Mouse (Mus musculus) gastrocnemius, postnatal 14 days (tissue): ENCODE data around the gene Llgl2. TPM values are rescaled to one million over a fixed set of nuclear protein-coding genes. Genes with fewer than 3 reads are reported as not detected.

Source experiments
- DNase-seq: peaks from one replicate; pipeline ENCODE4 v3.0.0; 2021; ENCODE audit warnings: mixed read lengths
- intact Hi-C: fragments of 180-260 bp; cut with DNase I; formaldehyde crosslinking; loops from one replicate; pipeline ENCODE4 v1.15.1; 2025; ENCODE audit warnings: low total_unique reads
- microRNA-seq, 2 experiments: library from miRNA; unstranded; fragments of <30 nt; microRNA quantifications; one replicate each; pipeline ENCODE4 v1.2.0; 2021
- total RNA-seq, 2 experiments: library from RNA; stranded (reverse); gene quantifications; 2 replicates each; pipeline ENCODE4 v1.2.3; 2021

The Llgl2 gene
- total RNA-seq, 2 experiments from 2014 or later = 11.2 to 11.5 TPM

- intact Hi-C loops = no loop called here
- DNase-seq = peak; percentile 27
These were observed 75.0 kb downstream of the Llgl2 start for GRCm38 (mm10) chr11:115898886-115899285.

GRCm38 (mm10) chr11:115899486-115900266 lies 75.8 kb downstream of the Llgl2 start, which contains the start of gene Smim5:
TSS of gene Smim5 (plus strand) at chr11:115899966.
- intact Hi-C loops = no loop called here
- peak; percentile 65 for DNase-seq

GRCm38 (mm10) chr11:115900561-115901337 lies 76.9 kb downstream of the Llgl2 start:
- intact Hi-C loops = no loop called here
- DNase-seq = no peak

- no peak for DNase-seq
- intact Hi-C loops = no loop called here
These were observed 77.7 kb downstream of the Llgl2 start for GRCm38 (mm10) chr11:115901338-115902161.

- DNase-seq = no peak
- intact Hi-C loops = no loop called here
These were observed 78.3 kb downstream of the Llgl2 start for GRCm38 (mm10) chr11:115902177-115902576.

- peak; percentile 56 for DNase-seq
- intact Hi-C loops = no loop called here
These were observed 79.0 kb downstream of the Llgl2 start for GRCm38 (mm10) chr11:115902831-115903230.

GRCm38 (mm10) chr11:115903384-115904230 lies 79.8 kb downstream of the Llgl2 start:
- intact Hi-C loops = no loop called here
- DNase-seq = no peak

GRCm38 (mm10) chr11:115904231-115904955 lies 80.5 kb downstream of the Llgl2 start:
- intact Hi-C loops = no loop called here

More at GRCm38 (mm10) chr11:115904231-115904955, 80.5 kb downstream of the Llgl2 start:
- DNase-seq = no peak

Small RNA genes lying within 50 kb of the gene (microRNA-seq; reads per million reads assigned to microRNA genes)
- gene Mir5621 = 0.32 to 0.50 reads per million in 2 experiments

Other genes starting within 250 kb of the Llgl2 start
- 10 to 100 TPM; 63.6 to 65.4 TPM for gene Mrps7, start 220.1 kb upstream of the Llgl2 start, total RNA-seq
- gene Gga3, start 220.0 kb upstream of the Llgl2 start, total RNA-seq = 10 to 100 TPM; 10.9 to 13.2 TPM
- gene Mif4gd, start 211.1 kb upstream of the Llgl2 start, total RNA-seq = 10 to 100 TPM; 35.7 to 42.9 TPM
- gene Slc25a19, start 195.8 kb upstream of the Llgl2 start, total RNA-seq = 10 to 100 TPM; 40.9 to 45.2 TPM
- 10 to 100 TPM; 76.5 to 93.9 TPM for gene Grb2, start 115.5 kb upstream of the Llgl2 start, total RNA-seq
- gene Tmem94, start 58.6 kb upstream of the Llgl2 start, total RNA-seq = 10 to 100 TPM; 52.7 to 61.5 TPM
- gene Caskin2, start 10.4 kb upstream of the Llgl2 start, total RNA-seq = 10 to 100 TPM; 18.4 to 20.1 TPM
- gene Tsen54, start 9.3 kb upstream of the Llgl2 start, total RNA-seq = 1 to 10 TPM; 5.8 to 7.8 TPM
- gene Myo15b, start 34.4 kb downstream of the Llgl2 start, total RNA-seq = under 1 TPM in 1 of 2 experiments, not detected in 1; 0.09 TPM
- 1 to 10 TPM; 2.2 to 2.4 TPM for gene Smim5, start 75.9 kb downstream of the Llgl2 start, total RNA-seq
- gene Smim6, start 88.0 kb downstream of the Llgl2 start, total RNA-seq = not detected
- gene Sap30bp, start 109.2 kb downstream of the Llgl2 start, total RNA-seq = 10 to 100 TPM; 13.1 to 15.2 TPM
- gene Recql5, start 109.4 kb downstream of the Llgl2 start, total RNA-seq = 1 to 10 TPM; 5.7 to 6.3 TPM
- 1 to 10 TPM; 1.9 to 6.7 TPM for gene Itgb4, start 150.7 kb downstream of the Llgl2 start, total RNA-seq
- gene Galk1, start 188.7 kb downstream of the Llgl2 start, total RNA-seq = 10 to 100 TPM in 1 of 2 experiments, 1 to 10 TPM in 1; 7.2 to 11.3 TPM
- gene H3f3b, start 203.9 kb downstream of the Llgl2 start, total RNA-seq = 100 to 1,000 TPM; 132 to 170 TPM
- gene Unk, start 206.3 kb downstream of the Llgl2 start, total RNA-seq = 1 to 10 TPM; 7.3 to 7.7 TPM